Mouse (Mus musculus) spleen, adult 2 months (tissue): ENCODE measurements at regions not wholly inside any gene's neighbourhood (a gene's known extent, or its start where the extent isn't known, plus 50 kb on each side); places are given as distances from the start of the nearest gene placed in this dataset.

Experiments used
- DNase-seq, 2 experiments: peaks; one replicate each; pipeline versions ENCODE4 v3.0.0 to v3.0.0-alpha.2; 2012 to 2021; ENCODE audit warnings: low spot score in 2 of 2, low read depth in 1 of 2
- H3K27ac ChIP-seq: fragments of 200-500 bp; 2 replicates; pipeline ENCODE4 v1.5.1; 2012; ENCODE audit warnings: low read length, inconsistent platforms; ENCODE audit not compliant: insufficient read depth
- H3K27me3 ChIP-seq: fragments of 200-500 bp; 2 replicates; pipeline ENCODE4 v1.6.1; 2012; ENCODE audit warnings: mild to moderate bottlenecking, moderate library complexity, low read length, inconsistent platforms; ENCODE audit not compliant: control insufficient read depth, insufficient read depth
- H3K36me3 ChIP-seq: fragments of 200-500 bp; 2 replicates; pipeline ENCODE4 v1.6.1; 2012; ENCODE audit warnings: mild to moderate bottlenecking, low read length, inconsistent platforms; ENCODE audit not compliant: control insufficient read depth, insufficient read depth
- H3K4me1 ChIP-seq: fragments of 200-500 bp; 2 replicates; pipeline ENCODE4 v1.6.1; 2011; ENCODE audit warnings: inconsistent platforms; ENCODE audit not compliant: control insufficient read depth, insufficient read depth, insufficient read length
- H3K4me3 ChIP-seq: fragments of 200-500 bp; 2 replicates; pipeline ENCODE4 v1.5.1; 2011; ENCODE audit warnings: mild to moderate bottlenecking, inconsistent platforms; ENCODE audit not compliant: insufficient read depth, insufficient read length; ENCODE audit errors: extremely low read depth
- CTCF ChIP-seq: fragments of 200-500 bp; IDR thresholded peaks from 2 replicates; pipeline ENCODE4 v1.5.1; 2011; ENCODE audit warnings: mild to moderate bottlenecking, inconsistent platforms; ENCODE audit not compliant: insufficient read depth, insufficient read length, insufficient replicate concordance; ENCODE audit errors: extremely low read depth
- POLR2A ChIP-seq: fragments of 200-500 bp; IDR thresholded peaks from 2 replicates; pipeline ENCODE4 v1.6.1; 2011; ENCODE audit warnings: low read depth, low read length, inconsistent platforms
- WGBS: fragments of 180-500 bp; shearing (Covaris S2); methylation state at CpG from one replicate; pipeline ENCODE4 v1.1.7; 2018; 5-methylcytosine and 5-hydroxymethylcytosine counted together

GRCm38 (mm10) chr8:103953586-103953985 lies 147.8 kb upstream of the Cdh5 start:
- 86% methylated on average over 2 of the region's 2 CpGs for WGBS
- Histone ChIP-seq H3K36me3 (no peaks in the 10 kb centered on the region), H3K4me1 (no peaks in the 10 kb centered on the region), H3K27me3 (no peaks in the 10 kb centered on the region), H3K27ac (no peak overlapping the region), H3K4me3 (no peak overlapping the region)
- DNase-seq: no peak
- TF ChIP-seq POLR2A: no peak
- no peak for TF ChIP-seq CTCF

GRCm38 (mm10) chr8:103955568-103956260 lies 145.7 kb upstream of the Cdh5 start:
- H3K36me3 ChIP-seq: no peaks in the 10 kb centered on the region
- no peak overlapping the region for H3K4me3 ChIP-seq
- TF ChIP-seq CTCF: no peak
- H3K27ac ChIP-seq: no peak overlapping the region
- no peak for DNase-seq
- H3K27me3 ChIP-seq: no peaks in the 10 kb centered on the region
- H3K4me1 ChIP-seq: no peaks in the 10 kb centered on the region
- 88% methylated on average over 4 of the region's 4 CpGs for WGBS

- DNase-seq: no peak
- no peak overlapping the region for H3K27ac ChIP-seq
- no peaks in the 10 kb centered on the region for H3K4me1 ChIP-seq
- no peaks in the 10 kb centered on the region for H3K27me3 ChIP-seq
- no peak for TF ChIP-seq CTCF
- no peak for TF ChIP-seq POLR2A
- no peak overlapping the region for H3K4me3 ChIP-seq
- WGBS: 60% methylated on average over 7 of the region's 7 CpGs
- no peaks in the 10 kb centered on the region for H3K36me3 ChIP-seq
These were observed 137.0 kb upstream of the Cdh5 start for GRCm38 (mm10) chr8:103964293-103964918.

GRCm38 (mm10) chr8:103969929-103970328 lies 131.5 kb upstream of the Cdh5 start:
- H3K4me1 ChIP-seq: no peaks in the 10 kb centered on the region
- H3K36me3 ChIP-seq: no peaks in the 10 kb centered on the region
- 71% methylated on average over 5 of the region's 5 CpGs for WGBS
- no peak overlapping the region for H3K27ac ChIP-seq
- no peak for TF ChIP-seq CTCF
- TF ChIP-seq POLR2A: no peak
- no peaks in the 10 kb centered on the region for H3K27me3 ChIP-seq
- no peak for DNase-seq
- H3K4me3 ChIP-seq: no peak overlapping the region

- H3K27me3 ChIP-seq: no peaks in the 10 kb centered on the region
- H3K36me3 ChIP-seq: no peaks in the 10 kb centered on the region
- 76% methylated on average over 3 of the region's 3 CpGs for WGBS
- no peak overlapping the region for H3K27ac ChIP-seq
- no peaks in the 10 kb centered on the region for H3K4me1 ChIP-seq
- TF ChIP-seq CTCF (no peak), POLR2A (no peak)
- no peak overlapping the region for H3K4me3 ChIP-seq
- no peak for DNase-seq
These were observed 130.9 kb upstream of the Cdh5 start for GRCm38 (mm10) chr8:103970511-103970910.

GRCm38 (mm10) chr8:103970966-103971365 lies 130.5 kb upstream of the Cdh5 start:
- Histone ChIP-seq H3K36me3 (no peaks in the 10 kb centered on the region), H3K4me1 (no peaks in the 10 kb centered on the region), H3K27me3 (no peaks in the 10 kb centered on the region), H3K4me3 (no peak overlapping the region), H3K27ac (no peak overlapping the region)
- DNase-seq: no peak
- TF ChIP-seq CTCF: no peak
- TF ChIP-seq POLR2A: no peak
- WGBS: 90% methylated on average over 4 of the region's 4 CpGs

- no peaks in the 10 kb centered on the region for H3K27me3 ChIP-seq
- no peak overlapping the region for H3K27ac ChIP-seq
- no peak overlapping the region for H3K4me3 ChIP-seq
- TF ChIP-seq POLR2A: no peak
- TF ChIP-seq CTCF: no peak
- no peaks in the 10 kb centered on the region for H3K4me1 ChIP-seq
- no peak for DNase-seq
- 69% methylated on average over 6 of the region's 6 CpGs for WGBS
- no peaks in the 10 kb centered on the region for H3K36me3 ChIP-seq
These were observed 124.9 kb upstream of the Cdh5 start for GRCm38 (mm10) chr8:103976488-103976887.
